Mouse (Mus musculus) retina, embryonic 14.5 days (tissue): ENCODE results near the gene Chmp2a.

ENCODE experiments used
- DNase-seq: peaks from one replicate; pipeline ENCODE4 v3.0.0-alpha.2; 2015; ENCODE audit warnings: low spot score

Chmp2a gene

DNA sequence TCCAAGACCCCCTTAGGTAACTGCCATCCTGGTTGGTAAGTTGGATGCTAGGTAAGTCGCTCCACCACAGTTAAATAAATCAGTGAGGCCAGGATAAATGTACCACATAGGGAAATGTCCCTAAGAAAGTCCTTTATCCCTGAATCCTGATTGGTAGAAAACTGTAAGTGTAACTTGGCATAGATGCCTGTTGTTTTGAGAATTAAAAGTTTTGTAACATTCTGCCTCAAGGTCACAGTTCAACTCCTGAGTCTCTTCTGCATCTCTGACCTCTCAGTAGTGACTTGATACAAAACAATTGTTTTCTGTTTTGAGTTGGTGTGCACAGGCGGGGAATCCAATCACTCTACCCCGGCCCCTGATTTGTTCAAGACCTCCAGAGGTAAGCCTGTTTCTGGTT, 35.8 kb downstream of the Chmp2a start, which contains the start of gene Trim28:
Gene Trim28 (plus strand): TSS at position 264 of the 400 bp plus-strand sequence.
- DNase-seq, result no peak

DNA sequence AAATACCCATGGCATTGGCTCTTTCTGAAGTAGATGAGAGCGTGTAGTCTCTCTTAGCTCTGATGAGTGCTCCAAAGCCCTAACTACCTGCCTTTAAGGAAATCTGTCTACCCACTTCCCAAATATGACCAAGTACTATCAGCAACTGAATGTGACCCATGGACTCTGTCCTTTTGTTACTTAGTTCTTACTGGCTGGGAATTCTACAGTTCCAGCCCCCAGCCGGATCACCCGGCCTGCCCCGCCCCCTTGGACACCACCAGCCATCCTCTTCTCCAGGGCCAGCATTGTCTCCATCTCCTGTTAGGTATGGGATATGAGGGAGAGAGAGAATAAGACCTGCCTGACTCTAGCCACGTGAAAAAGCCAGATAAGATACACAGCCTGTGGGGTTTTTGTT, 36.6 kb downstream of the Chmp2a start, which contains the start of gene Slc27a5:
Gene Slc27a5 (minus strand): TSS at position 140 of the 400 bp plus-strand sequence.
- no peak for DNase-seq

DNA sequence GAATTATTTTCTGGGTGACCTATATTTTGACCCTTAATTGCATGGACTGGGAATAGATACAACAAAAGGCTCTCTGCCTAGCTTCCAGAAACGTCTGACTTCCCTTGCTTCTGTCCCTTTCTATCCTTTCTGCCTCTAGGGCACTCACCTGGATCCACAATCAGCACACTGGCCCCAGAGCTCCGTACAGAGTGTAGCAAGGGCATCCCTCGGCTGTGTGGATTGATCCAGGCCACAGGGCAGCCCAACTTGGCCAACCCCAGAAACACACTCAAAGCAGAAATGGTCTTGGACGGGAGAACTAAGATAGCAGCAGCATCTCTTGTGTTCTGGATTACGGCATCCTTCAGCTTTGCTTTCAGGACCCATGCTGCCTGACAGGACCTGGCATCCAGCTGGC, 37.4 kb downstream of the Chmp2a start:
- DNase-seq, result no peak

DNA sequence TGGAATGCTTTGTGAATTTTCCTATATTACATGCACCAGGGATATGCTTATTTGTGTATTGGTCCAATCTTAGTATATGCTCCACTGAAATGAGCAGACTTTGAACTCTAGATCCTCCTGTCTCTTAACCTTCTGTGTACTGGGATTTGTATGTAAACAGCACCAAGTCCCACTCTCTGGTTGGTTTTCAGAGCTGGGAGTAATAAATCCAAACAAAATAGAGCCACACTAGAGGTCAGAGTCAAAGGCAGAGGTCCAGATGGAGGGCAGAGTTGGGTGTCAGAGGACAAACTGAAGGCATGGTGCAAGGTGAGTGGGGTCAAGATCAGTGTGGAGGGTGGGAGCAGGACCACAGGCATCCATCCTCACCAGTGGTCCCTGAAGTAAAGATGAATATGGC, 38.7 kb downstream of the Chmp2a start:
- no peak for DNase-seq

DNA sequence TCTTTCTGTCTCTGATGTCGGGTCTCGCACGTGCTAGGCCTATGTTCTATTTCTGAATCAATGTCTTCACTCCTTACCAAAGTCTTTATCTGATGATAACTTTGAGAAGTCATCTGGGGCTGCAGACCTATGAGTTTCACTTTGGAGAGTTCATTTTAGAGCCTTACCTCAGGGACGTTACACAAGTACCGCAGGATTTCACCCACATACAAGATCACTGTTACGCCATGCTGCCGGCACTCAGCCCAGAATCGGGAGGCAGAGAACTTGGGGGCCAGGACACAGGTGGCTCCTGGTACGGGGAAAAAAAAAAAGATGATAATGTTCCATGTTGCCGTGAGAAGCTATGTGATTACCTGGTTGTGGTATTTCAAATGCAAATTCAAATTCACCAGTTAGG, 41.5 kb downstream of the Chmp2a start:
- DNase-seq, result no peak

DNA sequence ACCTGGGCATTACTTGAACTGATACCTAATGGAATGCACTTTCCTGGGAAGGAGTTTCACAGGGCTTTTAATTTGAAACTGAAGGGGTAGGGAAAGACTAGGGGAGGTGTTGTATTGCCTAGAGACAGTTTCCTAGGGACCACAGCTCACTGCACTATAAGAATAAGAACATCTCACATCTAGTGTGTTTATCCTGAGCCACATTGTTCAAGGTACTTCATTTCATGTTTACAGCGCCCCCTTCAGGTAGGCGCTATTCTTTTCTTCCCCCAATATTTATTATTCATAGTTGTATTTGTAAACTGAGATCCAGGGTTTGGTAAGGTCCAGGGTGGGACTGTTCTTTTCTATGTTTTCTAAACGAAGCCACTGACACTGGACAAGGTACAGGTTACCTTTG, 42.4 kb downstream of the Chmp2a start:
- DNase-seq, result peak; percentile 36

DNA sequence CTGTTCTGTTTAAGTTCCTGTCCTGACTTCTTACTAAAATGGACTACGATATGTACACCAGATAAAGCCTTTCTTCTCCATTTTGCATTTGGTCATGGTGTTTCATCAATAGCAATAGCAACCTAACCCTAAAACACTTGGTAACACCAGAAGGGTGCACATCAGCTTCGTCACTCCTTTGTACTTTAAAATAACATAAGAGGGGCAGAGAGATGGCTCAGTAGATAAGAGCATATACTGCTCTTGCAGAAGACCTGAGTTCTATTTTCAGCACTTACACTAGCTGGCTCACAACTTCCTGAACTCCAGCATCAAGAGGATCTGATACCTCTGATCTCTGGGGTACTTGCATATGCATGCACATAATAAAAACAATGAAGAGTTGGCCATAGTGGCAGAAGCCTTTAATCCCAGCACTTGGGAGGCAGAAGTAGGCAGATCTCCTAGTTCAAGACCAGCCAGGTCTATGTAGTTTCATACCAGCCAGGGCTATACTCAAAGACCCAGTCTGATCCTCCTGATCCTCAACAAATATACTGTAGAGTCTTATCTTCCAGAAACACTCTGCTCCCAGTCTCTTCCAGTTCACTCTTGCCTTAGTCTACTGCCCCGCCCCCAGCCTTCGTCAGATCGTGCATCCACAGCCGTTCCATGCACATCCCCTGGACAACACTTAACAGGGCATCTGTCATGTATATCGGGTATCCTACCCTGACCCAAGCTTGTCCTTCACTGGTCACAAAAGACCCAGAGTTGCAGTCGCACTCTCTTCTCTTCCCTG, 47.0 kb downstream of the Chmp2a start:
- DNase-seq, result no peak

DNA sequence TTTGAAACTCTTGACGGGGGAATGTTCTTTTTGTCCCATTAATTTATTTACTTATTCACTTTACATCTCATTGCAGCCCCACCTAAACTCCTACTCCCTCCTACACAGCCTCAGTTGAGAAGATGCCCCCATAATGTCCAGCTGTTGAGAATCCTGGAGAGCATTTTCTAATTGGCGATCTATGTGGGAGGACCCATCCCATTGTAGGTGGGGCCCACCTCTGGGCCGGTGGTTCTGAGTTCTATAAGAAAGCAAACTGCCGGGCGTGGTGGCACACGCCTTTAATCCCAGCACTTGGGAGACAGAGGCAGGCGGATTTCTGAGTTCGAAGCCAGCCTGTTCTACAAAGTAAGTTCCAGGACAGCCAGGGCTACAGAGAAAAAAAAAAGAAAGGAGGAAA, 47.7 kb downstream of the Chmp2a start:
- no peak for DNase-seq

DNA sequence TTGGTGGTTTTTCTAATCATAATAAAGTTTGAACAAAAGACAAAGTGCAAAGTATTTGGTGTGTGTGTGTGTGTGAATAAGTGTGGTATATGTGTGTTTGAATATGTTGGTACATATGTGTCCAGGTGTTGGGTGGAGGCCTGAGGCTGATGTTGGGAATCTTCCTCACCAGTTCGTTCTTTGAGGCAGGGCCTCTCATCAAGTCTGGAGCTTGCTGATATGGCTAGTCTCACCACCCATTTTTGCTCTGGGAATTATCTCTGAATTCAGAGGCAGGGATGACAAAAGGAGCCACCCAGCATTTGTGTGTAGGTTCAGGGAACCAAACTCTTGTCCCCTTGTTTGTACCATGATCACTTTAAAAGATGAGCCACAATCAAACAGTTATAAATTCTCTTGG, 48.9 kb downstream of the Chmp2a start:
- DNase-seq, result no peak
